Mouse (Mus musculus) myocyte (in vitro differentiated cells): ENCODE measurements at regions not wholly inside any gene's neighbourhood (a gene's known extent, or its start where the extent isn't known, plus 50 kb on each side); places are given as distances from the start of the nearest gene placed in this dataset.

Source experiments
- POLR2A ChIP-seq: IDR thresholded peaks from one replicate; pipeline ENCODE4 v1.6.1; 2011; ENCODE audit warnings: low read depth, mild to moderate bottlenecking, control low read depth, moderate library complexity; ENCODE audit not compliant: insufficient read length
- REST ChIP-seq: IDR thresholded peaks from one replicate; pipeline ENCODE4 v1.6.1; 2011; ENCODE audit warnings: mild to moderate bottlenecking, control low read depth, moderate library complexity; ENCODE audit not compliant: insufficient read depth, insufficient read length
- TCF12 ChIP-seq: IDR thresholded peaks from one replicate; pipeline ENCODE4 v1.6.1; 2011; ENCODE audit warnings: mild to moderate bottlenecking, control low read depth; ENCODE audit not compliant: poor library complexity, insufficient read depth, severe bottlenecking
- USF1 ChIP-seq: IDR thresholded peaks from one replicate; pipeline ENCODE4 v1.6.1; 2011; ENCODE audit warnings: low read depth, mild to moderate bottlenecking, control low read depth, moderate library complexity

DNA sequence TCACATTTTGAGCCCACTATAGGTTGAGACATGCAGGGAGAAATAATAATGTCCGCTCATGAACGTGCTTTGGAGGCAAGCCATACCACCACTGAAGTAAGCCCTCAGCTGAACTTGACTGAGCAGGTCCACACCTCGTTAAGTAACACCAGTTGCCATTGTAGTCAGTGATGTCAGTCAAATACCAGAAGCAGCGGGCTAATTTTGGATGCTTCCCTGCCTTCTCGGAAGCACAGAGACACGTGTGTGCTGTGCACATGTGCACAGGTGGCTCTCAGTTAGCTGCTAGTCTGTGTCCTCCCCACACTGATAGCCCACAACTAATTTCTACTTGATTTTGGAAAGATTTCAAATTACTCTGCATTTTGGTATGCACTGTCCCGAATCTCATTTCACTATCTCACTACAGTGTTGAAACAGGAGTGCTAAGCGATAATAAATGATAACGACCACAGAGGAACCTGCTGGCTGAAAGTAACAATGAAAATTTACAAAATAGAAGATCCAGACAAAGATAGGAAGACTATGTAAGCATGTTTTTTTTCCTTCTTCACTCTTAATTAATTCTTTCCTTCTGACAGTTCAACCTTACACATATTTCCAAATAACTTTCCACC, 62.9 kb upstream of the Prep start:
- TF ChIP-seq POLR2A, result no peak
- no peak for TF ChIP-seq USF1
- no peak for TF ChIP-seq REST
- no peak for TF ChIP-seq TCF12
